Mouse (Mus musculus): ENCODE measurements at regions not wholly inside any gene's neighbourhood (a gene's known extent, or its start where the extent isn't known, plus 50 kb on each side); places are given as distances from the start of the nearest gene placed in this dataset.

GRCm38 (mm10) chr12:118521329-118521728 lies 220.1 kb upstream of the Sp4 start:
- H3K9me3 ChIP-seq = no peaks in the 10 kb centered on the region
- WGBS = 6% methylated on average over 1 of the region's 1 CpGs
- peaks cover 21% of the 10 kb centered on the region for H3K27me3 ChIP-seq
- H3K27ac ChIP-seq = no peak overlapping the region
- peaks cover 27% of the 10 kb centered on the region for H3K4me1 ChIP-seq (replicated peaks)
- ATAC-seq = peak; percentile 4; the same call in 1 of the 2 replicates
- no peak overlapping the region for H3K4me2 ChIP-seq (replicated peaks)
- no peak overlapping the region for H3K9ac ChIP-seq (replicated peaks)
- H3K4me3 ChIP-seq (replicated peaks) = no peak overlapping the region
- H3K36me3 ChIP-seq = no peaks in the 10 kb centered on the region

- peak; percentile 41; the same call in 1 of the 2 replicates for ATAC-seq
- WGBS = 20% methylated on average over 10 of the region's 10 CpGs
- 0 out of 2 replicates have a peak overlapping the region, but pooled peaks have one; percentile 15 for H3K4me2 ChIP-seq (replicated peaks)
- no peaks in the 10 kb centered on the region for H3K9me3 ChIP-seq
- H3K36me3 ChIP-seq = no peaks in the 10 kb centered on the region
- H3K4me3 ChIP-seq (replicated peaks) = no peak overlapping the region
- no peak overlapping the region for H3K9ac ChIP-seq (replicated peaks)
- peaks cover 16% of the 10 kb centered on the region for H3K27me3 ChIP-seq
- no peak overlapping the region for H3K27ac ChIP-seq
- H3K4me1 ChIP-seq (replicated peaks) = peaks cover 27% of the 10 kb centered on the region
These were observed 218.6 kb upstream of the Sp4 start for GRCm38 (mm10) chr12:118519801-118520327.

GRCm38 (mm10) chr12:118510989-118511388 lies 209.7 kb upstream of the Sp4 start:
- 62% methylated on average over 4 of the region's 4 CpGs for WGBS
- no peak for ATAC-seq

GRCm38 (mm10) chr12:118508972-118509917 lies 208.0 kb upstream of the Sp4 start:
- 83% methylated on average over 8 of the region's 8 CpGs for WGBS
- ATAC-seq = no peak

More at GRCm38 (mm10) chr12:118510989-118511388, 209.7 kb upstream of the Sp4 start:
- Histone ChIP-seq H3K4me2 (replicated peaks) (no peak overlapping the region), H3K4me1 (replicated peaks) (0 out of 2 replicates have a peak, but pooled peaks cover 4% of the 10 kb centered on the region), H3K9ac (replicated peaks) (no peak overlapping the region), H3K9me3 (no peaks in the 10 kb centered on the region), H3K27me3 (peaks cover 8% of the 10 kb centered on the region; the same call in 1 of the 2 replicates), H3K4me3 (replicated peaks) (no peak overlapping the region), H3K36me3 (no peaks in the 10 kb centered on the region), H3K27ac (no peak overlapping the region)

GRCm38 (mm10) chr12:118500392-118500791 lies 199.2 kb upstream of the Sp4 start:
- Histone ChIP-seq H3K4me1 (replicated peaks) (no peaks in the 10 kb centered on the region), H3K9me3 (no peaks in the 10 kb centered on the region), H3K27ac (no peak overlapping the region), H3K4me2 (replicated peaks) (no peak overlapping the region), H3K27me3 (no peaks in the 10 kb centered on the region), H3K36me3 (no peaks in the 10 kb centered on the region), H3K9ac (replicated peaks) (no peak overlapping the region), H3K4me3 (replicated peaks) (no peak overlapping the region)
- WGBS = 65% methylated on average over 5 of the region's 5 CpGs
- 0 out of 2 replicates have a peak, but pooled peaks have one; percentile 62 for ATAC-seq

More at GRCm38 (mm10) chr12:118508972-118509917, 208.0 kb upstream of the Sp4 start:
- Histone ChIP-seq H3K36me3 (no peaks in the 10 kb centered on the region), H3K4me1 (replicated peaks) (0 out of 2 replicates have a peak, but pooled peaks cover 4% of the 10 kb centered on the region), H3K27ac (no peak overlapping the region), H3K27me3 (peaks cover 4% of the 10 kb centered on the region; the same call in 1 of the 2 replicates), H3K4me2 (replicated peaks) (no peak overlapping the region), H3K9me3 (no peaks in the 10 kb centered on the region), H3K9ac (replicated peaks) (no peak overlapping the region), H3K4me3 (replicated peaks) (no peak overlapping the region)

- no peaks in the 10 kb centered on the region for H3K27me3 ChIP-seq
- no peak overlapping the region for H3K4me2 ChIP-seq (replicated peaks)
- WGBS = 72% methylated on average over 5 of the region's 5 CpGs
- ATAC-seq = no peak
- H3K4me1 ChIP-seq (replicated peaks) = peaks cover 3% of the 10 kb centered on the region; the same call in 1 of the 2 replicates
- H3K36me3 ChIP-seq = no peaks in the 10 kb centered on the region
- H3K9ac ChIP-seq (replicated peaks) = no peak overlapping the region
- H3K27ac ChIP-seq = no peak overlapping the region
- H3K4me3 ChIP-seq (replicated peaks) = no peak overlapping the region
- H3K9me3 ChIP-seq = no peaks in the 10 kb centered on the region
These were observed 186.8 kb upstream of the Sp4 start for GRCm38 (mm10) chr12:118488038-118488437.

- no peaks in the 10 kb centered on the region for H3K36me3 ChIP-seq
- no peak overlapping the region for H3K4me3 ChIP-seq (replicated peaks)
- H3K4me2 ChIP-seq (replicated peaks) = no peak overlapping the region
- ATAC-seq = no peak
- no peaks in the 10 kb centered on the region for H3K27me3 ChIP-seq
- H3K9ac ChIP-seq (replicated peaks) = no peak overlapping the region
- no peaks in the 10 kb centered on the region for H3K9me3 ChIP-seq
- WGBS = 88% methylated on average over 6 of the region's 6 CpGs
- peaks cover 3% of the 10 kb centered on the region; the same call in 1 of the 2 replicates for H3K4me1 ChIP-seq (replicated peaks)
- no peak overlapping the region for H3K27ac ChIP-seq
These were observed 185.2 kb upstream of the Sp4 start for GRCm38 (mm10) chr12:118486434-118486833.

- WGBS = 51% methylated on average over 2 of the region's 2 CpGs
- Histone ChIP-seq H3K9ac (replicated peaks) (no peak overlapping the region), H3K27ac (no peak overlapping the region), H3K4me1 (replicated peaks) (no peaks in the 10 kb centered on the region), H3K9me3 (no peaks in the 10 kb centered on the region), H3K4me2 (replicated peaks) (no peak overlapping the region), H3K36me3 (no peaks in the 10 kb centered on the region), H3K4me3 (replicated peaks) (no peak overlapping the region), H3K27me3 (no peaks in the 10 kb centered on the region)
- ATAC-seq = no peak
These were observed 180.1 kb upstream of the Sp4 start for GRCm38 (mm10) chr12:118481347-118481746.

- Histone ChIP-seq H3K9ac (replicated peaks) (no peak overlapping the region), H3K4me1 (replicated peaks) (no peaks in the 10 kb centered on the region), H3K4me3 (replicated peaks) (no peak overlapping the region), H3K27me3 (no peaks in the 10 kb centered on the region), H3K9me3 (no peaks in the 10 kb centered on the region), H3K27ac (no peak overlapping the region), H3K36me3 (no peaks in the 10 kb centered on the region), H3K4me2 (replicated peaks) (no peak overlapping the region)
- 51% methylated on average over 3 of the region's 3 CpGs for WGBS
- no peak for ATAC-seq
These were observed 173.5 kb upstream of the Sp4 start for GRCm38 (mm10) chr12:118474732-118475131.

GRCm38 (mm10) chr12:118466837-118467236 lies 165.6 kb upstream of the Sp4 start:
- no peaks in the 10 kb centered on the region for H3K36me3 ChIP-seq
- H3K27ac ChIP-seq = no peak overlapping the region
- WGBS = 78% methylated on average over 3 of the region's 3 CpGs
- no peak for ATAC-seq
- H3K4me3 ChIP-seq (replicated peaks) = no peak overlapping the region
- no peaks in the 10 kb centered on the region for H3K4me1 ChIP-seq (replicated peaks)
- H3K9ac ChIP-seq (replicated peaks) = no peak overlapping the region
- H3K9me3 ChIP-seq = no peaks in the 10 kb centered on the region
- no peak overlapping the region for H3K4me2 ChIP-seq (replicated peaks)
- H3K27me3 ChIP-seq = peaks cover 20% of the 10 kb centered on the region

GRCm38 (mm10) chr12:118457493-118458408 lies 156.5 kb upstream of the Sp4 start:
- H3K4me2 ChIP-seq (replicated peaks) = peak overlapping the region; percentile 44
- H3K9me3 ChIP-seq = no peaks in the 10 kb centered on the region
- H3K4me1 ChIP-seq (replicated peaks) = peaks cover 4% of the 10 kb centered on the region; the same call in 1 of the 2 replicates
- ATAC-seq = peak; percentile 93
- H3K36me3 ChIP-seq = no peaks in the 10 kb centered on the region
- H3K27me3 ChIP-seq = peaks cover 53% of the 10 kb centered on the region
- H3K9ac ChIP-seq (replicated peaks) = no peak overlapping the region
- 8% methylated on average over 36 of the region's 36 CpGs for WGBS
- no peak overlapping the region for H3K27ac ChIP-seq
- H3K4me3 ChIP-seq (replicated peaks) = peak overlapping the region; percentile 24

Data from midbrain, embryonic 13.5 days (tissue).